Mouse (Mus musculus) stomach, postnatal 0 days (tissue): Measurements from ENCODE around the gene Tdrd9. TPM values are rescaled to one million over a fixed set of nuclear protein-coding genes. Genes with fewer than 3 reads are reported as not detected.

ENCODE experiments used
- ATAC-seq: fragments of 200-750 bp; cut with Nextera tagmentation; 2 replicates; pipeline ENCODE4 v1.8.0; 2017; ENCODE audit not compliant: low FRiP score, low TSS enrichment
- DNase-seq: peaks from one replicate; pipeline ENCODE4 v3.0.0-alpha.2; 2016; ENCODE audit warnings: low spot score
- H3K27ac ChIP-seq: fragments of 300-500 bp; sonication (generic); replicated peaks from 2 replicates; pipeline ENCODE4 v1.5.1; 2014; ENCODE audit warnings: mild to moderate bottlenecking, control low read depth
- H3K27me3 ChIP-seq: fragments of 300-500 bp; sonication (generic); 2 replicates; pipeline ENCODE4 v1.6.1; 2014; ENCODE audit warnings: low read length; ENCODE audit not compliant: control insufficient read depth, insufficient read depth
- H3K36me3 ChIP-seq: fragments of 300-500 bp; sonication (generic); 2 replicates; pipeline ENCODE4 v1.6.1; 2014; ENCODE audit warnings: low read length, mixed read lengths; ENCODE audit not compliant: control insufficient read depth, insufficient read depth
- H3K4me1 ChIP-seq: fragments of 300-500 bp; sonication (generic); replicated peaks from 2 replicates; pipeline ENCODE4 v1.6.1; 2014; ENCODE audit warnings: antibody characterized with exemption; ENCODE audit not compliant: control insufficient read depth, insufficient read depth
- H3K4me2 ChIP-seq: fragments of 300-500 bp; sonication (generic); replicated peaks from 2 replicates; pipeline ENCODE4 v1.6.1; 2014; ENCODE audit warnings: low read depth, mild to moderate bottlenecking, control low read depth, moderate library complexity
- H3K4me3 ChIP-seq: fragments of 300-500 bp; sonication (generic); 2 replicates; pipeline ENCODE4 v1.5.1; 2014; ENCODE audit warnings: low read depth, low read length, control low read depth
- H3K9ac ChIP-seq: fragments of 300-500 bp; sonication (generic); 2 replicates; pipeline ENCODE4 v1.6.1; 2014; ENCODE audit warnings: mild to moderate bottlenecking, low read length, control low read depth, mixed read lengths
- H3K9me3 ChIP-seq: fragments of 300-500 bp; sonication (generic); 2 replicates; pipeline ENCODE4 v1.6.1; 2016; ENCODE audit warnings: low read length; ENCODE audit not compliant: control insufficient read depth
- CTCF ChIP-seq: IDR thresholded peaks from 2 replicates; pipeline ENCODE4 v1.5.1; 2016; ENCODE audit warnings: antibody characterized with exemption, low read depth, mild to moderate bottlenecking, moderate library complexity
- EP300 ChIP-seq: optimal IDR thresholded peaks from 2 replicates; pipeline ENCODE3; 2016; ENCODE audit warnings: antibody characterized with exemption
- WGBS: fragments of 180-500 bp; shearing (Covaris S2); extraction: QIAGEN DNeasy Blood & Tissue Kit; methylation state at CpG from one replicate; pipeline ENCODE4 v1.1.7; 2014; 5-methylcytosine and 5-hydroxymethylcytosine counted together
- microRNA-seq: library from miRNA; unstranded; fragments of <30 nt; microRNA quantifications from one replicate; pipeline ENCODE4, GENCODE M21; 2016
- polyA plus RNA-seq: library from polyadenylated mRNA; unstranded; fragments of >200 nt; fragmentation: Nextera tagmentation; extraction: Ambion mirVana; gene quantifications from 2 replicates; pipeline ENCODE4 v1.2.1, GENCODE M21; 2015

The Tdrd9 gene
- polyA plus RNA-seq, 1 experiment from 2014 or later = 0.01 TPM

DNA sequence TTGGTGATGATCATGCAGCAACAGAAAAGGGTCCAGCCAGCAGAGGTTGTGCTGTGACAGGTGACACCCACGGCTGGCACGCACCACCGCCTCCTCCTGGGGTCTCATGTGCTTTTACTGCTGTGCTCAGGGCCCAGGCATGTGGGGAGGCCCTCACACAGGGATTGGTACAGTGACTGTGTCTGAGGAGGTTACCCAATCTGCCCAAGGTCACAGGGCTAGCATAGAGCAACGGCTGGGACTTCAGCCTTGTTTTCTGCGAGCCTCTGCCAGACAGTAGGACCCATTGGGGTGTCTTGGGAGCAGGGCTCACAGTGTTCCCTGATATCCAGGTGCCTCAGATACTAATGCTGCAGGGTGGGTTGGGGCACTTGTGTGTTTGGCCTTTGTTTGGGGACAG, 140.0 kb downstream of the Tdrd9 start:
- Histone ChIP-seq H3K27me3 (no peaks in the 10 kb centered on the region), H3K4me1 (no peaks in the 10 kb centered on the region), H3K9me3 (no peaks in the 10 kb centered on the region), H3K9ac (no peak overlapping the region), H3K4me3 (no peak overlapping the region), H3K36me3 (no peaks in the 10 kb centered on the region), H3K4me2 (no peak overlapping the region), H3K27ac (no peak overlapping the region)
- no peak for TF ChIP-seq EP300
- no peak for TF ChIP-seq CTCF
- no peak for DNase-seq
- ATAC-seq = no peak
- 86% methylated on average over 5 of the region's 5 CpGs for WGBS

DNA sequence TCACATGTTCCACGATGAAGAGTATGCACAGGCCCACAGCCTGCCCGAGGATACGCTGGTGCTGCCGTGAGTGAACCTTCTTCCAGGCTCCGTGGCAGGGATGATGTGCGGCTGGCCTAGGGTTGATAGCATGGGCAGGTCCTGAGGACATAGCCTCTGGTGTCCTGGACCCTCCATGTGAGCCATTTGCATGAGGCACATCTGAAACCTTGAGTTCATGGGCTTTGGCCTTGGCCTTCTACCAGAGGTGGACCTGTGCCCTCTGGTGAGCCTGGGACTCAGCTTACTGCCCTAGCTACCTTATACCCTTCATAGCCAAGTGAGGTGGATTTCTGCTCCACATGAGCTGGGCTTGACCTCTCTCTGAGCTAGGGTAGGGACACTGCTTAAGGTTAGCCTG, 140.9 kb downstream of the Tdrd9 start:
- Histone ChIP-seq H3K9ac (no peak overlapping the region), H3K36me3 (no peaks in the 10 kb centered on the region), H3K27me3 (no peaks in the 10 kb centered on the region), H3K4me1 (no peaks in the 10 kb centered on the region), H3K27ac (no peak overlapping the region), H3K4me3 (no peak overlapping the region), H3K9me3 (no peaks in the 10 kb centered on the region), H3K4me2 (no peak overlapping the region)
- DNase-seq (no peak), ATAC-seq (no peak)
- TF ChIP-seq EP300 (no peak), CTCF (no peak)
- 92% methylated on average over 6 of the region's 6 CpGs for WGBS

- no peaks in the 10 kb centered on the region for H3K9me3 ChIP-seq
- TF ChIP-seq EP300 (no peak), CTCF (no peak)
These were observed 141.5 kb downstream of the Tdrd9 start for GRCm38 (mm10) chr12:112112686-112113396.

DNA sequence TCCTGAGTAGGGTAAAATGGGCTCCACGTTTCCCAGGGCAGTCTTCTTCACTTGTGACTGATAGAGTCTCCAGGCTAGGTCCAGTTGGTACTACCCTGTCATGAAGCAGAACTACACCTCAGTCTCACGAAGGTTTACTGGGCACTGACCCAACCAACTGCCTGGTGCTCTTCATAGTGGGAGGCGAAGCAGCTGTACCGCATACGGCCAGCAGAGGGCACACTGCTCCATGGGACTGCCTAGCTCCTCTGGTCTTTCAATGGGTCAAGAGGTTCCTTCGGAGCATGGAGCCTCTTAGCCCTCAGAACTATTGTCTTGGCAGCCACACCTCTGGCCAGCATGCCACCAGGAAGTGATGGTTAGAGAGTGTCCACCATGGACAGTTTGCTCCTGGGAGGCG, 142.4 kb downstream of the Tdrd9 start:
- peak; percentile 86 for DNase-seq
- no peak for TF ChIP-seq EP300
- peak; percentile 99 for TF ChIP-seq CTCF
- WGBS = 14% methylated on average over 7 of the region's 7 CpGs
- H3K4me2 ChIP-seq = no peak overlapping the region
- peak; percentile 17 for ATAC-seq
- no peaks in the 10 kb centered on the region for H3K36me3 ChIP-seq
- no peak overlapping the region for H3K4me3 ChIP-seq
- H3K9me3 ChIP-seq = no peaks in the 10 kb centered on the region
- peak overlapping the region; percentile 40; the same call in 1 of the 2 replicates for H3K27ac ChIP-seq
- no peaks in the 10 kb centered on the region for H3K4me1 ChIP-seq
- no peaks in the 10 kb centered on the region for H3K27me3 ChIP-seq
- no peak overlapping the region for H3K9ac ChIP-seq

More at GRCm38 (mm10) chr12:112112686-112113396, 141.5 kb downstream of the Tdrd9 start:
- no peaks in the 10 kb centered on the region for H3K36me3 ChIP-seq
- peak; percentile 28 for ATAC-seq
- WGBS = 15% methylated on average over 13 of the region's 13 CpGs
- no peaks in the 10 kb centered on the region for H3K4me1 ChIP-seq
- peak overlapping the region; percentile 40; the same call in 1 of the 2 replicates for H3K27ac ChIP-seq
- DNase-seq = peak; percentile 62
- no peak overlapping the region for H3K4me2 ChIP-seq
- H3K9ac ChIP-seq = no peak overlapping the region
- no peak overlapping the region for H3K4me3 ChIP-seq
- H3K27me3 ChIP-seq = no peaks in the 10 kb centered on the region

- DNase-seq = no peak
- Histone ChIP-seq H3K27ac (peak overlapping the region; percentile 56; the same call in 1 of the 2 replicates), H3K9me3 (no peaks in the 10 kb centered on the region), H3K4me1 (no peaks in the 10 kb centered on the region), H3K9ac (no peak overlapping the region), H3K4me3 (no peak overlapping the region), H3K36me3 (no peaks in the 10 kb centered on the region), H3K4me2 (peak overlapping the region; percentile 17; the same call in 1 of the 2 replicates), H3K27me3 (no peaks in the 10 kb centered on the region)
- TF ChIP-seq EP300 (no peak), CTCF (no peak)
- ATAC-seq = 0 out of 2 replicates have a peak, but pooled peaks have one; percentile 5
- WGBS = 68% methylated on average over 5 of the region's 5 CpGs
These were observed 145.6 kb downstream of the Tdrd9 start for GRCm38 (mm10) chr12:112117006-112117405.

DNA sequence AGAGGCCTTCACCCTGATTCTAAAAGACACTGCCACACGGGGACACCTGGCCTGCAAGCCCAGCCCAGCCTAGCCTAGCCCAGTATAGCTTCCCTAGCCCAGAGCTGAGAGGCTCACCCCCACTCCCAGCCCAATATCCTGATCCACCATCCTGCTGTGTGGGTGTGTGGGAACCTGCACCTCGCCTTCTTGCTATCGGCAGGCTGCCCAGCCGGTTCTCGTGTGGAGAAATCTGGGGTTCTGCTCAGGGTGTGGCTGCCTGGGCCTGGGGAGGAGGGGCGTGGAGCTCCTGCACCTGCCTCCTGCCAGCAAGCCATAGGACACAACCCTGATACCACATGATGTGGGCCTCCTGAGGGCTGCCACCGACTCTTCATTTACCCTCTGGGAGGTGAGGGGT, 146.3 kb downstream of the Tdrd9 start:
- peak; percentile 78 for ATAC-seq
- Histone ChIP-seq H3K27ac (peak overlapping the region; percentile 56; the same call in 1 of the 2 replicates), H3K36me3 (no peaks in the 10 kb centered on the region), H3K9me3 (no peaks in the 10 kb centered on the region), H3K4me3 (no peak overlapping the region), H3K4me1 (no peaks in the 10 kb centered on the region), H3K4me2 (peak overlapping the region; percentile 17; the same call in 1 of the 2 replicates), H3K9ac (no peak overlapping the region; the same call in 1 of the 2 replicates), H3K27me3 (no peaks in the 10 kb centered on the region)
- 42% methylated on average over 7 of the region's 7 CpGs for WGBS
- no peak for TF ChIP-seq CTCF
- peak; percentile 90 for DNase-seq

Small RNAs within 50 kb of the gene (microRNA-seq; reads per million reads assigned to microRNA genes)
- gene Mir3073a (not detected), gene Mir3073b (not detected)

Other genes starting within 250 kb of the Tdrd9 start
- 55.7 and 56.7 TPM in 2 replicates for gene Klc1, start 212.7 kb upstream of the Tdrd9 start, polyA plus RNA-seq
- 1.8 and 3.2 TPM in 2 replicates for gene Xrcc3, start 157.7 kb upstream of the Tdrd9 start, polyA plus RNA-seq
- 72.0 and 72.4 TPM in 2 replicates for gene Zfyve21, start 157.4 kb upstream of the Tdrd9 start, polyA plus RNA-seq
- 18.9 and 21.5 TPM in 2 replicates for gene Ppp1r13b, start 63.4 kb upstream of the Tdrd9 start, polyA plus RNA-seq
- gene Atp5mpl, start 4.6 kb upstream of the Tdrd9 start, polyA plus RNA-seq = 814 and 865 TPM in 2 replicates
- 0.08 and 0.13 TPM in 2 replicates for gene Rd3l, start 9.8 kb downstream of the Tdrd9 start, polyA plus RNA-seq
- 6.0 and 6.9 TPM in 2 replicates for gene Aspg, start 135.1 kb downstream of the Tdrd9 start, polyA plus RNA-seq
- 0.75 and 0.80 TPM in 2 replicates for gene Kif26a, start 174.6 kb downstream of the Tdrd9 start, polyA plus RNA-seq